Mouse (Mus musculus): Measurements from ENCODE around the gene Col23a1.
"Not testable (repeated sequence)": the region's sequence is repeated elsewhere in the genome, so short reads cannot be mapped to it uniquely, and the experiment has no call there.

Gene Col23a1

GRCm38 (mm10) chr11:51619409-51620060 lies 329.8 kb downstream of the Col23a1 start, which contains the start of gene Nhp2:
Nhp2 (plus strand) TSS chr11:51619735.
- peak; percentile 82 to 93 for DNase-seq (ENCODE audit: low spot score in 2 of 2)

GRCm38 (mm10) chr11:51620084-51620483 lies 330.4 kb downstream of the Col23a1 start:
- DNase-seq (ENCODE audit: low spot score in 2 of 2), result no peak

GRCm38 (mm10) chr11:51621776-51622175 lies 332.1 kb downstream of the Col23a1 start:
- no peak for DNase-seq (ENCODE audit: low spot score in 2 of 2)

- no peak for DNase-seq (ENCODE audit: low spot score in 2 of 2)
Observed at GRCm38 (mm10) chr11:51622971-51623491, 333.3 kb downstream of the Col23a1 start.

- no peak for DNase-seq (ENCODE audit: low spot score in 2 of 2)
Observed at GRCm38 (mm10) chr11:51625187-51625820, 335.6 kb downstream of the Col23a1 start.

- DNase-seq (ENCODE audit: low spot score in 2 of 2), result no peak
Observed at GRCm38 (mm10) chr11:51627425-51627824, 337.7 kb downstream of the Col23a1 start.

GRCm38 (mm10) chr11:51627907-51628306 lies 338.2 kb downstream of the Col23a1 start:
- DNase-seq (ENCODE audit: low spot score in 2 of 2), result no peak

- DNase-seq (ENCODE audit: low spot score in 2 of 2), result no peak
Observed at GRCm38 (mm10) chr11:51629651-51630314, 340.1 kb downstream of the Col23a1 start.

- DNase-seq (ENCODE audit: low spot score in 2 of 2), result no peak
Observed at GRCm38 (mm10) chr11:51632130-51632753, 342.5 kb downstream of the Col23a1 start.

- DNase-seq (ENCODE audit: low spot score in 2 of 2), result not testable (repeated sequence)
Observed at GRCm38 (mm10) chr11:51633200-51633599, 343.5 kb downstream of the Col23a1 start.

Measured in spleen, postnatal 10 days (tissue).